Mouse (Mus musculus) MEL-GATA-1-ER (cell line): ENCODE results near the gene 1700012B07Rik.

Experiments
- DNase-seq: peaks from one replicate; pipeline ENCODE4 v3.0.0-alpha.2; 2012; ENCODE audit warnings: low read depth; ENCODE audit errors: extremely low read depth

The 1700012B07Rik gene

GRCm38 (mm10) chr11:109846343-109846742 is 18.5 kb upstream of the 1700012B07Rik start:
- DNase-seq = no peak

GRCm38 (mm10) chr11:109845601-109846000 is 17.8 kb upstream of the 1700012B07Rik start:
- no peak for DNase-seq

GRCm38 (mm10) chr11:109844466-109844865 is 16.6 kb upstream of the 1700012B07Rik start:
- DNase-seq = no peak

GRCm38 (mm10) chr11:109830368-109830767 is 2.5 kb upstream of the 1700012B07Rik start:
- no peak for DNase-seq

- no peak for DNase-seq
Observed at GRCm38 (mm10) chr11:109822280-109822679, 5.6 kb downstream of the 1700012B07Rik start.

- no peak for DNase-seq
Observed at GRCm38 (mm10) chr11:109817405-109817804, 10.4 kb downstream of the 1700012B07Rik start.

GRCm38 (mm10) chr11:109816911-109817310 is 10.9 kb downstream of the 1700012B07Rik start:
- DNase-seq = no peak

GRCm38 (mm10) chr11:109811721-109812120 is 16.1 kb downstream of the 1700012B07Rik start:
- no peak for DNase-seq

GRCm38 (mm10) chr11:109809175-109809855 is 18.5 kb downstream of the 1700012B07Rik start:
- no peak for DNase-seq

GRCm38 (mm10) chr11:109801515-109801914 is 26.3 kb downstream of the 1700012B07Rik start:
- DNase-seq = no peak

- DNase-seq = no peak
Observed at GRCm38 (mm10) chr11:109797531-109797930, 30.3 kb downstream of the 1700012B07Rik start.

GRCm38 (mm10) chr11:109795536-109795935 is 32.3 kb downstream of the 1700012B07Rik start:
- DNase-seq = no peak

- DNase-seq = no peak
Observed at GRCm38 (mm10) chr11:109793578-109793977, 34.3 kb downstream of the 1700012B07Rik start.

- no peak for DNase-seq
Observed at GRCm38 (mm10) chr11:109792401-109792997, 35.3 kb downstream of the 1700012B07Rik start.

- DNase-seq = no peak
Observed at GRCm38 (mm10) chr11:109791965-109792364, 35.9 kb downstream of the 1700012B07Rik start.

- DNase-seq = no peak
Observed at GRCm38 (mm10) chr11:109790221-109790620, 37.6 kb downstream of the 1700012B07Rik start.

- no peak for DNase-seq
Observed at GRCm38 (mm10) chr11:109785392-109785791, 42.5 kb downstream of the 1700012B07Rik start.

- no peak for DNase-seq
Observed at GRCm38 (mm10) chr11:109771381-109771780, 56.5 kb downstream of the 1700012B07Rik start.

GRCm38 (mm10) chr11:109770185-109770584 is 57.7 kb downstream of the 1700012B07Rik start:
- DNase-seq = no peak

- no peak for DNase-seq
Observed at GRCm38 (mm10) chr11:109769091-109769490, 58.8 kb downstream of the 1700012B07Rik start.

GRCm38 (mm10) chr11:109760063-109760462 is 67.8 kb downstream of the 1700012B07Rik start:
- no peak for DNase-seq

GRCm38 (mm10) chr11:109758616-109759215 is 69.1 kb downstream of the 1700012B07Rik start:
- DNase-seq = no peak
